Mouse (Mus musculus): ENCODE results near the gene Gpn1.

DNA sequence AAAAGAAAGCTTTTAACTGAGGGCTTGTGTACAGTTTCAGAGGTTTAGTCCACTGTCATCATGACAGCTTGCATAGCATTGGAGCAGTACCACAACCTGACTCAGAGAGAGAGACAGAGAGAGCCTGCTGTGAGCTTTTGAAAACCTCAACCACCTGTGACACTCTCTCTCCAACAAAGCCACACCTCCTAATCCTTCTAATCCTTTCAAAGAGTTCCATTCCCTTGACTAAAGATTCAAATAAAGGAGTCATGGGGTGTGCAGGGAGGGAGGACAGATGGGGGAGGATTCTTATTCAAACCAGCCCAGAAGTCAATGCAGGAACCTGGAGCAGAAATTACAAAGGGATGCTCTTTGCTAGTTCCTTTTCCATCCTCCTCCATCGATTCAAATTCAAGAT is 2.5 kb upstream of the Gpn1 start:
- TF ChIP-seq CTCF (IDR thresholded peaks at IDR 0.05; ENCODE audit: low read depth, low read length) = no peak
- no peak for TF ChIP-seq POLR2A (IDR thresholded peaks at IDR 0.05; ENCODE audit: extremely low read depth, insufficient read depth, low read length)
